Mouse (Mus musculus): ENCODE results near the gene Wdr63. TPM values are rescaled to one million over a fixed set of nuclear protein-coding genes. Genes with fewer than 3 reads are reported as not detected.

Gene Wdr63
- polyA plus RNA-seq, 1 experiment from 2014 or later = 0.62 TPM

GRCm38 (mm10) chr3:145992796-145993195 lies 115.1 kb downstream of the Wdr63 start:
- WGBS = 79% methylated on average over 10 of the region's 10 CpGs
- ATAC-seq = no peak
- Histone ChIP-seq H3K27ac (ENCODE audit: low read length) (no peak overlapping the region), H3K4me3 (replicated peaks; ENCODE audit: low read length) (no peak overlapping the region), H3K36me3 (ENCODE audit: control insufficient read depth, insufficient read depth) (no peaks in the 10 kb centered on the region), H3K4me2 (ENCODE audit: low read length) (no peak overlapping the region), H3K9ac (replicated peaks; ENCODE audit: low read depth, low read length) (no peak overlapping the region), H3K27me3 (replicated peaks; ENCODE audit: control insufficient read depth, insufficient read depth, low read length) (no peaks in the 10 kb centered on the region), H3K4me1 (replicated peaks; ENCODE audit: control insufficient read depth, insufficient read depth, low read length) (peaks cover 17% of the 10 kb centered on the region), H3K9me3 (ENCODE audit: control insufficient read depth, low read length) (no peaks in the 10 kb centered on the region)

GRCm38 (mm10) chr3:145991976-145992730 lies 115.8 kb downstream of the Wdr63 start:
- 83% methylated on average over 10 of the region's 10 CpGs for WGBS
- H3K27ac ChIP-seq (ENCODE audit: low read length) = no peak overlapping the region
- no peaks in the 10 kb centered on the region for H3K36me3 ChIP-seq (ENCODE audit: control insufficient read depth, insufficient read depth)
- H3K27me3 ChIP-seq (replicated peaks; ENCODE audit: control insufficient read depth, insufficient read depth, low read length) = no peaks in the 10 kb centered on the region
- no peak overlapping the region for H3K4me2 ChIP-seq (ENCODE audit: low read length)
- H3K4me3 ChIP-seq (replicated peaks; ENCODE audit: low read length) = no peak overlapping the region
- H3K4me1 ChIP-seq (replicated peaks; ENCODE audit: control insufficient read depth, insufficient read depth, low read length) = peaks cover 19% of the 10 kb centered on the region
- no peak for ATAC-seq
- no peak overlapping the region for H3K9ac ChIP-seq (replicated peaks; ENCODE audit: low read depth, low read length)
- H3K9me3 ChIP-seq (ENCODE audit: control insufficient read depth, low read length) = no peaks in the 10 kb centered on the region

GRCm38 (mm10) chr3:145991130-145991529 lies 116.8 kb downstream of the Wdr63 start:
- no peak for ATAC-seq
- 88% methylated on average over 13 of the region's 13 CpGs for WGBS
- Histone ChIP-seq H3K4me3 (replicated peaks; ENCODE audit: low read length) (no peak overlapping the region), H3K9ac (replicated peaks; ENCODE audit: low read depth, low read length) (no peak overlapping the region), H3K4me2 (ENCODE audit: low read length) (no peak overlapping the region), H3K27me3 (replicated peaks; ENCODE audit: control insufficient read depth, insufficient read depth, low read length) (peaks cover 4% of the 10 kb centered on the region; the same call in 1 of the 2 replicates), H3K9me3 (ENCODE audit: control insufficient read depth, low read length) (no peaks in the 10 kb centered on the region), H3K36me3 (ENCODE audit: control insufficient read depth, insufficient read depth) (no peaks in the 10 kb centered on the region), H3K27ac (ENCODE audit: low read length) (no peak overlapping the region), H3K4me1 (replicated peaks; ENCODE audit: control insufficient read depth, insufficient read depth, low read length) (peaks cover 19% of the 10 kb centered on the region)

Other genes starting within 250 kb of the Wdr63 start
- gene Bcl10, start 185.3 kb downstream of the Wdr63 start, polyA plus RNA-seq (2015; fragmentation: Nextera tagmentation; extraction: Ambion mirVana) = 38.6 and 49.2 TPM in 2 replicates
- 75.8 and 81.0 TPM in 2 replicates for gene 2410004B18Rik, start 170.1 kb downstream of the Wdr63 start, polyA plus RNA-seq (2015; fragmentation: Nextera tagmentation; extraction: Ambion mirVana)
- 0.61 and 0.82 TPM in 2 replicates for gene Syde2, start 120.3 kb downstream of the Wdr63 start, polyA plus RNA-seq (2015; fragmentation: Nextera tagmentation; extraction: Ambion mirVana)
- gene Mcoln3, start 9.3 kb upstream of the Wdr63 start, polyA plus RNA-seq (2015; fragmentation: Nextera tagmentation; extraction: Ambion mirVana) = 0.18 and 0.34 TPM in 2 replicates
- gene Mcoln2, start 41.7 kb upstream of the Wdr63 start, polyA plus RNA-seq (2015; fragmentation: Nextera tagmentation; extraction: Ambion mirVana) = 0.10 TPM in 1 of 2 replicates, not detected in the other
- 0.30 and 0.35 TPM in 2 replicates for gene Lpar3, start 112.8 kb upstream of the Wdr63 start, polyA plus RNA-seq (2015; fragmentation: Nextera tagmentation; extraction: Ambion mirVana)

Data from forebrain, embryonic 16.5 days (tissue).